Mouse (Mus musculus): ENCODE measurements around the gene Vmn1r219. TPM values are rescaled to one million over a fixed set of nuclear protein-coding genes. Genes with fewer than 3 reads are reported as not detected.
"Not testable (repeated sequence)": the region's sequence is repeated elsewhere in the genome, so short reads cannot be mapped to it uniquely, and the experiment has no call there.

The Vmn1r219 gene
- polyA plus RNA-seq, 1 experiment from 2014 or later = not detected

GRCm38 (mm10) chr13:23203885-23204284, 44.8 kb downstream of the Vmn1r219 start:
- ATAC-seq (ENCODE audit: low read depth); H3K9ac ChIP-seq (ENCODE audit: low read depth, low read length); H3K27ac ChIP-seq (replicated peaks; ENCODE audit: low read depth, low read length); H3K9me3 ChIP-seq (ENCODE audit: control insufficient read depth, low read length); H3K27me3 ChIP-seq (replicated peaks; ENCODE audit: control insufficient read depth, insufficient read depth, low read length); H3K36me3 ChIP-seq (ENCODE audit: control insufficient read depth, insufficient read depth, low read length); H3K4me3 ChIP-seq (ENCODE audit: low read depth, low read length); H3K4me2 ChIP-seq (ENCODE audit: low read depth, low read length); H3K4me1 ChIP-seq (ENCODE audit: control insufficient read depth, insufficient read depth, low read length); DNase-seq (ENCODE audit: low spot score): not testable (repeated sequence)
- 67% methylated on average over 1 of the region's 1 CpGs for WGBS

DNA sequence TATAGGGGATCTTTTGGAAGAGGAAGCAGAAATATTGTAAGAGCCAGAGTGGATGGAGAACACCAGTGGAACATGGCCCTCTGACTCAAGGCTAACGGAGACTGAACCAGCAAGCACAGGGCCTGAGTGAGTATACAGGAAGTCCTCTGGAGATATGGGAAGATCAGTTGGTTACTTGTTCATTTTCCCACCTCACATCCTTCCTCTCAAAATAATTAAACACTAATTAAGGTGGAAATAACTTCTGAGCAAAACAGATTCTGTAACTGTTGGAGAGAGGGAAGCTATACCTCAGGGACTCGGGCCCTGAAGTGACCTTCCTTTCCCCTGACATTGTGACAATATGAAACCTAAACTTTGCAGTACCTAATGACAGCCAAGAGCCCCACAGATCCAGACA, 54.7 kb downstream of the Vmn1r219 start, which contains the start of gene Vmn1r221:
Gene Vmn1r221, plus strand, starts transcription at position 301 of the 400 bp plus-strand sequence.
- H3K4me1 ChIP-seq (ENCODE audit: control insufficient read depth, insufficient read depth, low read length); H3K36me3 ChIP-seq (ENCODE audit: control insufficient read depth, insufficient read depth, low read length); H3K4me2 ChIP-seq (ENCODE audit: low read depth, low read length); H3K9me3 ChIP-seq (ENCODE audit: control insufficient read depth, low read length); H3K9ac ChIP-seq (ENCODE audit: low read depth, low read length); ATAC-seq (ENCODE audit: low read depth); H3K27me3 ChIP-seq (replicated peaks; ENCODE audit: control insufficient read depth, insufficient read depth, low read length); H3K27ac ChIP-seq (replicated peaks; ENCODE audit: low read depth, low read length); DNase-seq (ENCODE audit: low spot score); H3K4me3 ChIP-seq (ENCODE audit: low read depth, low read length): not testable (repeated sequence)
- WGBS = 87% methylated on average over 2 of the region's 2 CpGs

Other genes with a start within 250 kb of the Vmn1r219 start
- gene Vmn1r213, start 151.7 kb upstream of the Vmn1r219 start, polyA plus RNA-seq (2014; fragmentation: Nextera tagmentation; extraction: Ambion mirVana) = not detected in 2 replicates
- gene Vmn1r214, start 128.9 kb upstream of the Vmn1r219 start, polyA plus RNA-seq (2014; fragmentation: Nextera tagmentation; extraction: Ambion mirVana) = not detected in 2 replicates
- not detected in 2 replicates for gene Vmn1r215, start 91.3 kb upstream of the Vmn1r219 start, polyA plus RNA-seq (2014; fragmentation: Nextera tagmentation; extraction: Ambion mirVana)
- not detected in 2 replicates for gene Vmn1r217, start 41.1 kb upstream of the Vmn1r219 start, polyA plus RNA-seq (2014; fragmentation: Nextera tagmentation; extraction: Ambion mirVana)
- not detected in 2 replicates for gene Vmn1r218, start 26.2 kb upstream of the Vmn1r219 start, polyA plus RNA-seq (2014; fragmentation: Nextera tagmentation; extraction: Ambion mirVana)
- not detected in 2 replicates for gene Vmn1r220, start 28.7 kb downstream of the Vmn1r219 start, polyA plus RNA-seq (2014; fragmentation: Nextera tagmentation; extraction: Ambion mirVana)
- not detected in 2 replicates for gene Vmn1r221, start 54.8 kb downstream of the Vmn1r219 start, polyA plus RNA-seq (2014; fragmentation: Nextera tagmentation; extraction: Ambion mirVana)
- not detected in 2 replicates for gene Vmn1r222, start 76.6 kb downstream of the Vmn1r219 start, polyA plus RNA-seq (2014; fragmentation: Nextera tagmentation; extraction: Ambion mirVana)
- not detected in 2 replicates for gene Vmn1r223, start 87.8 kb downstream of the Vmn1r219 start, polyA plus RNA-seq (2014; fragmentation: Nextera tagmentation; extraction: Ambion mirVana)
- gene Zfp322a, start 209.9 kb downstream of the Vmn1r219 start, polyA plus RNA-seq (2014; fragmentation: Nextera tagmentation; extraction: Ambion mirVana) = 40.2 and 44.9 TPM in 2 replicates